Mouse (Mus musculus): Measurements from ENCODE around the gene Cpne9.

DNA sequence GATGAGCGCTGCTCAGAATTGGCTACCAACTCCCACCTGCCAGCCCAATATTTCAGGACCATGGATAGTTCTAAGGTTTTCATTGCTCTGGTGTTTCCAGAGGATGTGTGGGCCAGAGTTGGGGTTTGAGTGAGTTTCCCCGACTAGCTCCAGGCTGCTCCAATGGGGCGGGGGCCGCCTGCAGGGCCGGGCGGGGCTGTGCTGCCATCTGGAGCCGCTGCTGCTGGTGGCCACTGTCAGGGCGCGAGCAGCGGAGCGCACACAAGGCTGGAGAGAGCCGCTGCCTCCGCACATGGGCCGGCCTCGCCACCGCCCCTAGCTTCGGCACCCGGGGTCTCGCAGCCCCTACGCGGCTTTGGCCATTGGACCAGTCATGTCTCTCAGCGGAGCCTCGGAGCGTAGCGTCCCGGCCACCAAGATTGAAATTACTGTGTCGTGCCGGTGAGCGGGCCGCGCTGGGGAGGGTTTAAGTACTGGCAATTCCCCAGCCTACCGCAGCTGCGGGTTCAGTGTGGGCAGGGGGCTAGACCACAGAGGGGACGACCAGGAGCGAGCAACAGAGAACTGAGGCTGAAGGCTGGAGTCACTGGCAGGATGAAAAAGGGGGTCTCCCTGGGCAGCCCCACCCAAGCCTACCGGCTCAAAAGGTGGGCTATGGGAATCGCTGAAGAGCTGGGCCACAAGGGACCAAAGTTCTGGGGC, at the start of gene Cpne9:
- TF ChIP-seq CTCF (conservative IDR thresholded peaks at IDR 0.05; ENCODE audit: low read length) (no peak), POU5F1 (IDR thresholded peaks at IDR 0.05; ENCODE audit: borderline replicate concordance, low read length) (no peak), NANOG (IDR thresholded peaks at IDR 0.05; ENCODE audit: borderline replicate concordance, low read length) (no peak)

All from E14TG2a.4 (cell line).